Comparison of ENCODE assay signal across 7 mouse cellular contexts in genomic region chr3:89315195-89315929, GRCm38 (mm10). TPM values are rescaled to one million over a fixed set of nuclear protein-coding genes. Genes with fewer than 3 reads are reported as not detected.
DNase-seq lines count a peak whose midpoint lies in the region; ATAC-seq and TF ChIP-seq lines count a peak whose summit lies in the region.

No protein-coding gene starts in this region.

- no peak overlapping the region for H3K27ac ChIP-seq in forebrain, postnatal 0 days (ENCODE audit: low read depth, low read length)
- H3K27ac ChIP-seq in hindbrain, embryonic 10.5 days = peak overlapping the region; percentile 84

- H3K4me3 ChIP-seq in forebrain, postnatal 0 days (ENCODE audit: low read depth, low read length) = no peak overlapping the region
- peak overlapping the region; percentile 54 for H3K4me3 ChIP-seq in hindbrain, embryonic 10.5 days

- peak; percentile 91 for TF ChIP-seq CTCF in forebrain, postnatal 0 days (IDR thresholded peaks at IDR 0.05; ENCODE audit: low read depth)

- peak overlapping the region; percentile 40 for H3K4me2 ChIP-seq in forebrain, postnatal 0 days (ENCODE audit: low read depth)

- no peaks in the 10 kb centered on the region for H3K9me3 ChIP-seq in forebrain, postnatal 0 days (ENCODE audit: low read length)
- no peaks in the 10 kb centered on the region for H3K9me3 ChIP-seq in hindbrain, embryonic 10.5 days

- ATAC-seq in forebrain, postnatal 0 days = no peak

- H3K9ac ChIP-seq in forebrain, postnatal 0 days = peak overlapping the region; percentile 18; the same call in 1 of the 2 replicates

- H3K36me3 ChIP-seq in forebrain, postnatal 0 days (ENCODE audit: insufficient read depth) = peaks cover 22% of the 10 kb centered on the region
- no peaks in the 10 kb centered on the region for H3K36me3 ChIP-seq in hindbrain, embryonic 10.5 days

- DNase-seq in T-cell, adult 2 months (ENCODE audit: low spot score) = peak; percentile 52
- DNase-seq in cerebellum, adult 11-12 months = peak; percentile 52
- peak; percentile 83 for DNase-seq in forebrain, postnatal 0 days
- peak; percentile 90 for DNase-seq in hindbrain, embryonic 10.5 days (ENCODE audit: low spot score)
- DNase-seq in layer of hippocampus, postnatal 14 days (ENCODE audit: low spot score in 2 of 2) = peak; percentile 78 to 81
- peak; percentile 90 for DNase-seq in lung, postnatal 14 days
- peak; percentile 67 for DNase-seq in retina, postnatal 7 days (ENCODE audit: low read depth, low spot score)

- H3K27me3 ChIP-seq in forebrain, postnatal 0 days (ENCODE audit: insufficient read depth, low read length) = no peaks in the 10 kb centered on the region
- peaks cover 57% of the 10 kb centered on the region for H3K27me3 ChIP-seq in hindbrain, embryonic 10.5 days (ENCODE audit: insufficient read depth, poor library complexity, severe bottlenecking)

- peaks cover 13% of the 10 kb centered on the region for H3K4me1 ChIP-seq in forebrain, postnatal 0 days (ENCODE audit: insufficient read depth)
- H3K4me1 ChIP-seq in hindbrain, embryonic 10.5 days (replicated peaks) = peaks cover 60% of the 10 kb centered on the region

- WGBS in forebrain, postnatal 0 days = 9% methylated on average over 24 of the region's 26 CpGs
- WGBS in hindbrain, embryonic 10.5 days = 5% methylated on average over 26 of the region's 26 CpGs

RNA-seq across cellular contexts. Expression of gene Efna3, which starts 7.4 kb away (rescaled TPM):
- 76.7 and 80.7 TPM in 2 replicates for total RNA-seq in forebrain, postnatal 0 days (2014; rRNA removed)
- polyA plus RNA-seq in forebrain, postnatal 0 days (2015; fragmentation: Nextera tagmentation; extraction: Ambion mirVana) = 68.9 and 73.8 TPM in 2 replicates
- polyA plus RNA-seq in hindbrain, embryonic 10.5 days (2016; fragmentation: Nextera tagmentation; extraction: Ambion mirVana) = 5.9 and 10.7 TPM in 2 replicates
- total RNA-seq in layer of hippocampus, postnatal 14 days (2021) = 10 to 100 TPM; 57.8 to 62.7 TPM

RNA-seq across cellular contexts. Expression of gene Efna4, which starts 22.5 kb away (rescaled TPM):
- 8.4 and 11.1 TPM in 2 replicates for total RNA-seq in forebrain, postnatal 0 days (2014; rRNA removed)
- polyA plus RNA-seq in forebrain, postnatal 0 days (2015; fragmentation: Nextera tagmentation; extraction: Ambion mirVana) = 7.8 and 8.1 TPM in 2 replicates
- 22.4 and 23.2 TPM in 2 replicates for polyA plus RNA-seq in hindbrain, embryonic 10.5 days (2016; fragmentation: Nextera tagmentation; extraction: Ambion mirVana)
- 1 to 10 TPM; 1.0 to 1.8 TPM for total RNA-seq in layer of hippocampus, postnatal 14 days (2021)

RNA-seq across cellular contexts. Expression of gene Efna1, which starts 34.4 kb away (rescaled TPM):
- 5.5 and 8.4 TPM in 2 replicates for total RNA-seq in forebrain, postnatal 0 days (2014; rRNA removed)
- polyA plus RNA-seq in forebrain, postnatal 0 days (2015; fragmentation: Nextera tagmentation; extraction: Ambion mirVana) = 10.8 and 11.1 TPM in 2 replicates
- polyA plus RNA-seq in hindbrain, embryonic 10.5 days (2016; fragmentation: Nextera tagmentation; extraction: Ambion mirVana) = 16.5 and 17.7 TPM in 2 replicates
- 1 to 10 TPM; 6.4 TPM for total RNA-seq in layer of hippocampus, postnatal 14 days (2021)

RNA-seq across cellular contexts. Expression of gene Adam15, which starts 34.4 kb away (rescaled TPM):
- total RNA-seq in forebrain, postnatal 0 days (2014; rRNA removed) = 47.9 and 53.3 TPM in 2 replicates
- polyA plus RNA-seq in forebrain, postnatal 0 days (2015; fragmentation: Nextera tagmentation; extraction: Ambion mirVana) = 50.1 and 56.4 TPM in 2 replicates
- polyA plus RNA-seq in hindbrain, embryonic 10.5 days (2016; fragmentation: Nextera tagmentation; extraction: Ambion mirVana) = 36.4 and 38.1 TPM in 2 replicates
- total RNA-seq in layer of hippocampus, postnatal 14 days (2021) = 100 to 1,000 TPM; 114 to 115 TPM

RNA-seq across cellular contexts. Expression of gene Slc50a1, which starts 45.0 kb away (rescaled TPM):
- total RNA-seq in forebrain, postnatal 0 days (2014; rRNA removed) = 22.1 and 26.7 TPM in 2 replicates
- polyA plus RNA-seq in forebrain, postnatal 0 days (2015; fragmentation: Nextera tagmentation; extraction: Ambion mirVana) = 34.8 and 36.8 TPM in 2 replicates
- 34.4 and 36.8 TPM in 2 replicates for polyA plus RNA-seq in hindbrain, embryonic 10.5 days (2016; fragmentation: Nextera tagmentation; extraction: Ambion mirVana)
- 10 to 100 TPM; 37.1 to 40.2 TPM for total RNA-seq in layer of hippocampus, postnatal 14 days (2021)
